Mouse (Mus musculus): Measurements from ENCODE around the gene Casz1. TPM values are rescaled to one million over a fixed set of nuclear protein-coding genes. Genes with fewer than 3 reads are reported as not detected.

Casz1 gene
- total RNA-seq, 2 experiments from 2014 or later = 1.7 to 3.3 TPM

GRCm38 (mm10) chr4:148872783-148873182, 68.6 kb downstream of the Casz1 start:
- ATAC-seq (ENCODE audit: poor library complexity, severe bottlenecking) = no peak

- ATAC-seq (ENCODE audit: poor library complexity, severe bottlenecking) = no peak
These were observed 71.9 kb downstream of the Casz1 start for GRCm38 (mm10) chr4:148876166-148876565.

- no peak for ATAC-seq (ENCODE audit: poor library complexity, severe bottlenecking)
These were observed 72.6 kb downstream of the Casz1 start for GRCm38 (mm10) chr4:148876867-148877266.

GRCm38 (mm10) chr4:148878192-148878983, 74.2 kb downstream of the Casz1 start:
- no peak for ATAC-seq (ENCODE audit: poor library complexity, severe bottlenecking)

- no peak for ATAC-seq (ENCODE audit: poor library complexity, severe bottlenecking)
These were observed 74.9 kb downstream of the Casz1 start for GRCm38 (mm10) chr4:148878984-148879610.

GRCm38 (mm10) chr4:148879631-148880030, 75.4 kb downstream of the Casz1 start:
- ATAC-seq (ENCODE audit: poor library complexity, severe bottlenecking) = no peak

GRCm38 (mm10) chr4:148881001-148881669, 76.9 kb downstream of the Casz1 start:
- no peak for ATAC-seq (ENCODE audit: poor library complexity, severe bottlenecking)

DNA sequence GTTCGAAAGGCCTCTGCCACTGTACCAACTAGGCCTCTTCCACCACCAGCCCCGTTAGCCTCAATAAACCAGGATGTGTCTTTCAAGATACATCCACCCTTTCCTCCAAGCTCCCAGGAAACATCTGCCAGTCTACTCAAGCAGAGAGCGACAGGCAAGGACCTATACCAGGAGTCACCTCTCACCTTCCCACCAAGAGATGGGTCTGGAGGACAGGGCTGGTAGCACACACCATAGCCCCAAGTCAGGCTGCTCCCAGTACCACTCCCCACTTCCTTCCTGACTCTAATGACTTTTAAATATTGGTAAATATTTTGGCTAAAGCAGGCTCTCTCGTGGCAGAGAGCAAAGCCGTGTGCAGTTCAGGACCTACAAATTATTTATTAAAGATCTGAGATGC, 77.6 kb downstream of the Casz1 start:
- ATAC-seq (ENCODE audit: poor library complexity, severe bottlenecking) = no peak

DNA sequence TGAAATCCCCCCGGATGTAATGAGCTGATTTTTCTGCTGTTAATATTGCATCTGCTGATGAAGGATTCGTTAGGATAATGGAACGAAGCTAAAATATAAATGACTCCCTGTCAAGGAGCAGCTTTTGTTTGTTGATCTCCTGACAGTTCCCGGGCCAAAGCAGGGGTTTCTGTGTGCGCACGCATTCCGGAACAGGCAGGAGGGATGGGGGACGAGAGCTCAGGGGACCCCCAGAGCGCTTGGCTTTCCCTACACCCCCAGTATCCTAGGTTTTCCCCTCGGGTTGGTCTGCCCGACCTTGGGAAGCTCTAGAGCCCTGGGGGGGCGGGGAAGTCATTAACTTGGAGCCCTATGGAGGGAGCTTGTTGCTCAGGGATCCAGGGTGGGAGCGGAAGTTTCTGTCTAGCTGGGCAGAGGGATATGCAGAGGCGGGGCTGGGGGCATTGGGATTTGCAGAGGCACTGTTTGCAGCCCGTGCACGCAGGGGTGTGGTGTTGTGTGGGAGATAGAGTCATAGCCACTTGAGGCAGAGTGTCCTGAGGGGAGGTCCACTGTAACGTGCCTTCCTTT, 78.2 kb downstream of the Casz1 start:
- no peak for ATAC-seq (ENCODE audit: poor library complexity, severe bottlenecking)

- no peak for ATAC-seq (ENCODE audit: poor library complexity, severe bottlenecking)
These were observed 80.4 kb downstream of the Casz1 start for GRCm38 (mm10) chr4:148884596-148884995.

DNA sequence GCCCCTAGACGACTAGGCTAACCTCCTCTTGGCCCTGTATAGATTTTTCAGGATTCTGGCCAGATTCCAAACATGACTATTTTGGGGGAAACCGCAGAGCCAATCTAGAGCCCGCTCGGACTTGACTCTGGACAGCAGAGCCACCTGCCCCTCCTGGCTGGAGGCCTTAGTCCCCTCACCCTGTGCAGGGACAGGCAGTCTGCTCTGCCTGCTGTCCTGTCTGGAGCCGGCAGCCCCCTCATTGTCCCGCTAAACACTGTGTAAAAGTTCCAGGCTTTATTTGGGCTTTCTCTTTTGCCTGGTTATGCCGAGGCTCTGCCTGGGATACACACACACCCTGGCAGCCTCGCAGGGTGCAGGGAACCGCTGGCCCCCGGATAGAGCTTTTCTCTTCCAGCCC, 81.2 kb downstream of the Casz1 start:
- no peak for ATAC-seq (ENCODE audit: poor library complexity, severe bottlenecking)

DNA sequence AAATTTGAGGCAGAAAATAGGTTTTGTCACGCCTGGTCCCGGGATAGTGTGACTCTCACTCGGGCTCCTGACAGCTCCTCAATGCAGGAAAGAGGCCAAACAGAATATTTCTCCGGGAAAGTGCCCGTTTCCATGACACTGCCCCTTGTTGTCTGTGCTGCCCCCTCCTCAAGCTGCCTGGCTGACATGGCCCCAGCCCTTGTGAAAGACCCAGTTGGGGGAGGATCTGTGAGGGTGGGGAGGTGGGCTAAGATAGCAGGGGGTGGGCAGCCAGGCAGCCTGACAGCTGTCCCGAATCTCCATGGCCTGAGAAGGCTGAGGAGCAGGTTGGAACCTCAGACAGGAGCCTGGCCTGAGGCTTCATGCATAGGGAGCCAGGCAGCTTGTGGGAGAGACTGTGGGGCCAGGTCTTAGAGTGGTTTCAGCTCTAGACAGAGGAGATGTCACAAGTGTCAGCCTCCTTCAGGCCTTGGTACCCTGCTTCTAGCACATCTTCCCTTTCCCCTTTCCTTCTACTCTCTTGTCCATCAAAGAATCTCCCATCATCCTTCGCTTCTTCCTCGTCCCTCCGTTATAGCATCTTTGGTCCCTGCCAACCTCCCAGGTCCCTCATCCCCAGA, 81.8 kb downstream of the Casz1 start:
- no peak for ATAC-seq (ENCODE audit: poor library complexity, severe bottlenecking)

- no peak for ATAC-seq (ENCODE audit: poor library complexity, severe bottlenecking)
These were observed 84.0 kb downstream of the Casz1 start for GRCm38 (mm10) chr4:148888229-148888628.

GRCm38 (mm10) chr4:148889011-148889410, 84.8 kb downstream of the Casz1 start:
- ATAC-seq (ENCODE audit: poor library complexity, severe bottlenecking) = no peak

GRCm38 (mm10) chr4:148890442-148890841, 86.2 kb downstream of the Casz1 start:
- ATAC-seq (ENCODE audit: poor library complexity, severe bottlenecking) = no peak

DNA sequence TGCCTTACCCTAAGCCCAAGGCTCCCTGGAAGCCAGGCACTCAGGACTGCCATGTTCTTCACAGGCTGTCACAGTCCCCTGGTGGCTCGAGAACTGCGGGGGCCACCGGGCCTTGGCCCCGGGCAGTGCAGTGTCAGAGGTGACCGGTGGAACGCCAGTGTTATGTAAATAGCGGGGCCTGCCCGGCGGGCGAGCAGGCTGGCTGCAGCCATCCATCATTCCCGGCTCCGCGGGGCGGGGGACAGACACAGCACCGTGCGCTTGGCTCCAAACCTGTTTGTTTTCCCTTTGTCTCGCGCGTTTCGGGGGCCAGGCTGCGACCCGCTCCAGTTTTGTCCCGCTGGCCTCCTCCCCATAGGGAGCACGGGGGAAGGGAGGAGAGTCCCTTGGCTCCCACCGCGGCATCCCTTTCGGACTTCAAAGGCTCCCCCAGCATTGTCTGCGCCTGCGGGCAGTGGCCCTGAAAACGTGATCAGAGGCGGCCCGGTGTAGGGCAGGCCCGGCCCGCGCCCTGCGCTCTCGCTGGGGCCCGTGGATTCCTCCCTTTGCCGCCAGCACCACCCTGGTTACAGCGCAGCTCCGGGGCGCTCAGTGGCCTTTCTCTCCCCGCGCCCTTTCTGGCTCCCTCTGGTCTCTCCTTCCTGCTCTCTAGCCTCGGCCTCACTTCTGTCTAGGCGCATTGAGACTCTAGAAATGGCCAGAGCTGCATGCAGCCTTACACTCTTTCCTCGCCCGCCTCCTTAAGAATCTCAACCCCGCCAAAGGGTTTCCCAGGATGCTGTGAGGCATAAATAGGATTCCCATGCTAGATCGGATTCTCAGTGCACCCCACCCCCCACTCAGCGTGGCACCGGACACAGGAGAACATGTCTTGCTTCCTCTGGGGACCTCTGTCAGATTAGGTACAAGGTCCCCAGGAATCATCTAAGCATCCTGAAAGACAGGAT, 86.9 kb downstream of the Casz1 start:
- ATAC-seq (ENCODE audit: poor library complexity, severe bottlenecking) = no peak

GRCm38 (mm10) chr4:148896125-148896524, 91.9 kb downstream of the Casz1 start:
- ATAC-seq (ENCODE audit: poor library complexity, severe bottlenecking) = no peak

DNA sequence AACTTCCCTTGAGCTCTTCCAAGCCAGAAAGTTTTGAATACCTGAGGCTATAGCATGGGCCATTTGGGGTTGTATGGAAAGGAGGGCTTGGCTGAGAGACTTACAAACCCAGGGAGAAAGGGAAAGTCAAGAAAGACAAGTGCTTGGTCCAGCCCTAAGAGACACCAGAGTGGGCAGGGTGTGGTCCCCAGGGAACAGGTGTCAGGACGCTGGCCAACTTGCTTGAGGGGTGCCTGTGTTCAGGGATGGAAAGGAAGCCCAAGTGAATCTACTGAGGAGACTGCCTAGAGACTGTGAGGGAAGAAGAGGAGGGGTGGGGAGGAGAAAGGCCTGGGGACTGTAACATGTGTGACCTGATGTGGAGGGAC, 95.7 kb downstream of the Casz1 start:
- no peak for ATAC-seq (ENCODE audit: poor library complexity, severe bottlenecking)

DNA sequence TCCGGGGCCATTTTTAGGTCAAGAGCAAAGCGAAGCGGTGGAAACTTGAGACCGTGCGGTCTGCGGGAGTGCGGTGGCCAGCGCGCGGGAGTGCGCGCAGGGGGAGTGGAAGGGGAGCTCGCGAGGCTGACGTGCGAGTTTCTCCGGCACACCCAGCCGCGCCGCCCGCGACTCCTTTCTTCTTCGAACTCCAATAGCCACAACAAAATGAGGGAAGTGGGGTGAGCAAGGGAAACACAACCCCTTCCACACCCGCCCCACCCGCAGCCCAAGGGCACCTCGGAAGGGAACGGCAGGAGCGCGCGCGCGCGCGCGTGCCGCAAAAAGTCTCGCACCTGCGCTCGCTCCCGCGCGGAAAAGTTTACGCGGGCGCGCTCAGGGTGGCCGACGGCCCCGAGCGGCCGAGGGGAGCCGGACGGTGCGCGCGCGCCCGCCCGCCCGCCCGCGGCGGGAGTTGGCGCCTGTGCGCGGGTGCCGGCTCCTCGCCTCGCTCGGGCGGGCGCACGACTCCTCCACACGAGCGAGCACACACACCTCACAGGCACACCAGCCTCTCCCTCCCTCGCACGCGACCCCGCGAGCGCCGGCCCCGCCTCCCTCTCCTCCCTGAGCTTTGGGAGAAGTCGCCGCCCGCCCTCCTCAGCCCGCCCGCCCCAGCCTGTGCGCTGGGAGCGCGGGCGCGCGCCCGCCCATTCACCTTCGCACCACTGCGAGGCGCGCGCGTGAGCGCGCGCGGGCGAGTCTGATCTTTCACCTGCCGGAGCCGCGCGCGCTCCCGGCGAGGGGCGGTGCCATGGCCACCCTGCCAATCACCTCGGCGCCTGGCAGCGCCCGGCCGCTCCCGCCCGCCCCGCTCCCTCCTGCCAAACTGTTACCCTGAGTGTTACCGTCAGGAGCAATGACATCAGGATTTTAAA, 96.3 kb downstream of the Casz1 start:
- ATAC-seq (ENCODE audit: poor library complexity, severe bottlenecking) = peak; percentile 79

All from megakaryocyte, adult 5-6 weeks (primary cell).